Mouse (Mus musculus) G1E (cell line): ENCODE measurements around the gene Gm7168. TPM values are rescaled to one million over a fixed set of nuclear protein-coding genes. Genes with fewer than 3 reads are reported as not detected.
"Not testable (repeated sequence)": the region's sequence is repeated elsewhere in the genome, so short reads cannot be mapped to it uniquely, and the experiment has no call there.

Experiments used
- ATAC-seq: 2 replicates; pipeline ENCODE4 v1.8.0; 2016; ENCODE audit warnings: mild to moderate bottlenecking; ENCODE audit not compliant: insufficient number of reproducible peaks, poor library complexity, low FRiP score, severe bottlenecking; ENCODE audit errors: extremely low read depth
- DNase-seq: peaks from one replicate; pipeline ENCODE4 v3.0.0; 2012; ENCODE audit warnings: low spot score
- H3K27me3 ChIP-seq: 2 replicates; pipeline ENCODE4 v1.6.1; 2012; ENCODE audit warnings: mild to moderate bottlenecking, low read length, inconsistent platforms; ENCODE audit not compliant: insufficient read depth
- H3K36me3 ChIP-seq: replicated peaks from 2 replicates; pipeline ENCODE3; 2012; ENCODE audit warnings: mild to moderate bottlenecking, inconsistent platforms
- H3K4me1 ChIP-seq: 2 replicates; pipeline ENCODE4 v1.6.1; 2012; ENCODE audit warnings: low read depth, low read length, inconsistent platforms, mixed read lengths; ENCODE audit not compliant: insufficient read depth
- H3K4me3 ChIP-seq: 2 replicates; pipeline ENCODE4 v1.5.1; 2012; ENCODE audit warnings: low read depth, mild to moderate bottlenecking, inconsistent platforms, low read length, moderate library complexity, mixed read lengths
- H3K9me3 ChIP-seq: replicated peaks from 2 replicates; pipeline ENCODE4 v1.6.1; 2012; ENCODE audit warnings: inconsistent platforms
- CTCF ChIP-seq: IDR thresholded peaks from 2 replicates; pipeline ENCODE4 v1.5.1; 2012; ENCODE audit warnings: low read depth, low read length, inconsistent platforms, mixed read lengths
- GATA1 ChIP-seq: IDR thresholded peaks from 2 replicates; pipeline ENCODE4 v1.6.1; 2012; ENCODE audit warnings: borderline replicate concordance, low read length, inconsistent platforms, mixed read lengths
- GATA2 ChIP-seq: IDR thresholded peaks from 2 replicates; pipeline ENCODE4 v1.6.1; 2012; ENCODE audit warnings: low read depth, low read length, inconsistent platforms, borderline replicate concordance
- POLR2AphosphoS5 ChIP-seq: IDR thresholded peaks from 2 replicates; pipeline ENCODE4 v1.6.1; 2012; ENCODE audit warnings: low read depth, low read length, inconsistent platforms; ENCODE audit not compliant: insufficient replicate concordance
- TAL1 ChIP-seq: conservative IDR thresholded peaks from 2 replicates; pipeline ENCODE4 v1.6.1; 2012; ENCODE audit warnings: low read depth, low read length, inconsistent platforms, mixed read lengths
- polyA plus RNA-seq: library from polyadenylated mRNA; stranded (reverse); fragments of >175 nt; gene quantifications from 2 replicates; pipeline ENCODE4 v1.2.3, GENCODE M21; 2012
- total RNA-seq, 2 experiments: library from RNA; stranded (forward) in 1 of 2; stranded (reverse) in 1 of 2; fragments of 200-1000 nt in 1 of 2; fragments of >200 nt in 1 of 2; fragmentation: Nextera tagmentation in 1 of 2; gene quantifications; 2 replicates each; pipeline ENCODE4 v1.2.3; 2014 to 2017

Gene Gm7168
- total and polyA plus RNA-seq, 3 experiments: 0.16 TPM; not detected in 2

- no peak for ATAC-seq
- H3K27me3 ChIP-seq: no peaks in the 10 kb centered on the region
- H3K4me1 ChIP-seq: no peaks in the 10 kb centered on the region
- no peak for DNase-seq
- no peaks in the 10 kb centered on the region for H3K9me3 ChIP-seq
- H3K36me3 ChIP-seq: no peaks in the 10 kb centered on the region
- TF ChIP-seq GATA2 (no peak), CTCF (no peak), POLR2AphosphoS5 (no peak), GATA1 (no peak), TAL1 (no peak)
- H3K4me3 ChIP-seq: no peak overlapping the region
These were observed 10.4 kb upstream of the Gm7168 start for GRCm38 (mm10) chr17:13937787-13938186.

GRCm38 (mm10) chr17:13938652-13939051 lies 9.5 kb upstream of the Gm7168 start:
- TF ChIP-seq CTCF (no peak), GATA2 (no peak), GATA1 (no peak), POLR2AphosphoS5 (no peak), TAL1 (no peak)
- no peak for ATAC-seq
- no peak overlapping the region for H3K4me3 ChIP-seq
- no peaks in the 10 kb centered on the region for H3K27me3 ChIP-seq
- H3K9me3 ChIP-seq: no peaks in the 10 kb centered on the region
- no peaks in the 10 kb centered on the region for H3K36me3 ChIP-seq
- H3K4me1 ChIP-seq: no peaks in the 10 kb centered on the region
- no peak for DNase-seq

GRCm38 (mm10) chr17:13939231-13939630 lies 8.9 kb upstream of the Gm7168 start:
- DNase-seq, H3K4me1 ChIP-seq, H3K9me3 ChIP-seq, H3K4me3 ChIP-seq, H3K27me3 ChIP-seq, H3K36me3 ChIP-seq, ATAC-seq: not testable (repeated sequence)

GRCm38 (mm10) chr17:13940487-13940886 lies 7.7 kb upstream of the Gm7168 start:
- ATAC-seq (no peak), DNase-seq (no peak)
- Histone ChIP-seq H3K36me3 (no peaks in the 10 kb centered on the region), H3K9me3 (no peaks in the 10 kb centered on the region), H3K4me3 (no peak overlapping the region), H3K4me1 (no peaks in the 10 kb centered on the region), H3K27me3 (no peaks in the 10 kb centered on the region)
- TF ChIP-seq CTCF (no peak), GATA1 (no peak), GATA2 (no peak), POLR2AphosphoS5 (no peak), TAL1 (no peak)

GRCm38 (mm10) chr17:13951570-13951969 lies 3.4 kb downstream of the Gm7168 start:
- H3K9me3 ChIP-seq, ATAC-seq, H3K36me3 ChIP-seq, DNase-seq, H3K4me1 ChIP-seq, H3K27me3 ChIP-seq, H3K4me3 ChIP-seq: not testable (repeated sequence)

GRCm38 (mm10) chr17:13958129-13958528 lies 10.0 kb downstream of the Gm7168 start:
- not testable (repeated sequence) for ATAC-seq, H3K27me3 ChIP-seq, H3K36me3 ChIP-seq, DNase-seq, H3K4me1 ChIP-seq, H3K9me3 ChIP-seq, H3K4me3 ChIP-seq

GRCm38 (mm10) chr17:13962245-13962644 lies 14.1 kb downstream of the Gm7168 start:
- not testable (repeated sequence) for H3K9me3 ChIP-seq, H3K4me3 ChIP-seq, H3K36me3 ChIP-seq, H3K4me1 ChIP-seq, ATAC-seq, DNase-seq, H3K27me3 ChIP-seq

- not testable (repeated sequence) for H3K4me1 ChIP-seq, H3K9me3 ChIP-seq, ATAC-seq, DNase-seq, H3K27me3 ChIP-seq, H3K36me3 ChIP-seq, H3K4me3 ChIP-seq
These were observed 16.9 kb downstream of the Gm7168 start for GRCm38 (mm10) chr17:13965048-13965447.

- not testable (repeated sequence) for H3K4me1 ChIP-seq, H3K4me3 ChIP-seq, ATAC-seq, H3K9me3 ChIP-seq, H3K27me3 ChIP-seq, H3K36me3 ChIP-seq, DNase-seq
These were observed 21.7 kb downstream of the Gm7168 start for GRCm38 (mm10) chr17:13969917-13970316.

- H3K4me3 ChIP-seq, ATAC-seq, H3K36me3 ChIP-seq, H3K27me3 ChIP-seq, H3K9me3 ChIP-seq, H3K4me1 ChIP-seq, DNase-seq: not testable (repeated sequence)
These were observed 22.6 kb downstream of the Gm7168 start for GRCm38 (mm10) chr17:13970796-13971195.
